ENCODE assay signal across 12 mouse cellular contexts in the genomic region with DNA sequence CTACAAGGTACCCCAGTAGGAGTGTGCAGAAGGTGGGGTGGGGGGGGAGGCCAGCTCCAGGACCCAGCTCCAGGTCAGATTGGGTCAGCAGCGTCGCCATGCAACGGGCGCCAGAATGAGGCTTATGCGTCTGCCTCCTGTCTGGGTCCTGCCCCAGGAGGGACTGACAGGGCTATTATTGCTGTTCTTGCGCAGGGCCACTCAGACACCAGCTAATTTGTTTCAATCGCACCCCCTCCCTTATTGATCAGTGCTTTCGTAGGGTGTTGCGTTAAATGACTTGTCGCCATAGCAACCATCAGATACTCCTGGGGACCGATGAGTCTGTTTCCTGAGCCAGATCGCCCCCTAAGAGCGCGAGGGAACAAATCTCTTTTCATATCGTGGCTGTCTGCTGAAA.
DNase-seq lines count a peak whose midpoint lies in the region; ATAC-seq and TF ChIP-seq lines count a peak whose summit lies in the region.
"Had no signal": no experiment of that assay in that cellular context is flagged by ENCODE, and none has a peak within 500 bp of the region (broad histone marks: within the 10 kb centered on the region; RNA-seq: fewer than 3 reads in every experiment).

No protein-coding gene starts in this region.

- TF ChIP-seq CTCF in lung, embryonic 14.5 days (IDR thresholded peaks at IDR 0.05; ENCODE audit: low read depth): no peak

- H3K4me2 ChIP-seq in lung, embryonic 14.5 days: no peak overlapping the region
- 0 out of 2 replicates have a peak overlapping the region, but pooled peaks have one; percentile 21 for H3K4me2 ChIP-seq in forebrain, embryonic 16.5 days (ENCODE audit: low read length)
- H3K4me2 ChIP-seq: liver, embryonic 13.5 days had no signal

- peak; percentile 26 for DNase-seq in lung, embryonic 14.5 days
- DNase-seq in lung, postnatal 36 days: no peak
- peak; percentile 55 for DNase-seq in midbrain, embryonic 10.5 days (ENCODE audit: low spot score)
- DNase-seq in left cerebral cortex, postnatal 4 days: no peak
- DNase-seq: cerebellum, postnatal 25 days; gastrocnemius, adult 2 months; layer of hippocampus, adult 9-11 months; liver, embryonic 13.5 days had no signal

- no peak for ATAC-seq in lung, embryonic 14.5 days (ENCODE audit: insufficient read depth)
- no peak for ATAC-seq in forebrain, embryonic 16.5 days
- no peak for ATAC-seq in granulocyte monocyte progenitor cell, adult 5-6 weeks (replicated peaks; ENCODE audit: poor library complexity, severe bottlenecking)
- ATAC-seq in monocyte, adult 5-6 weeks (replicated peaks; ENCODE audit: insufficient number of reproducible peaks, low FRiP score, low TSS enrichment, poor library complexity, severe bottlenecking): no peak
- no peak for ATAC-seq in frontal cortex, adult (ENCODE audit: low TSS enrichment)

- H3K9me3 ChIP-seq in lung, embryonic 14.5 days (ENCODE audit: low read depth, low read length): no peaks in the 10 kb centered on the region
- no peaks in the 10 kb centered on the region for H3K9me3 ChIP-seq in forebrain, embryonic 16.5 days (ENCODE audit: control insufficient read depth, low read length)
- no peaks in the 10 kb centered on the region for H3K9me3 ChIP-seq in midbrain, embryonic 10.5 days (replicated peaks)
- H3K9me3 ChIP-seq: liver, embryonic 13.5 days had no signal

- H3K36me3 ChIP-seq in lung, embryonic 14.5 days (ENCODE audit: insufficient read depth): no peaks in the 10 kb centered on the region
- no peaks in the 10 kb centered on the region for H3K36me3 ChIP-seq in forebrain, embryonic 16.5 days (ENCODE audit: control insufficient read depth, insufficient read depth)
- no peaks in the 10 kb centered on the region for H3K36me3 ChIP-seq in midbrain, embryonic 10.5 days
- H3K36me3 ChIP-seq: liver, embryonic 13.5 days had no signal

- peaks cover 26% of the 10 kb centered on the region for H3K27me3 ChIP-seq in lung, embryonic 14.5 days (ENCODE audit: insufficient read depth, low read length)
- H3K27me3 ChIP-seq in forebrain, embryonic 16.5 days (replicated peaks; ENCODE audit: control insufficient read depth, insufficient read depth, low read length): peaks cover 10% of the 10 kb centered on the region; the same call in 1 of the 2 replicates
- H3K27me3 ChIP-seq in midbrain, embryonic 10.5 days (ENCODE audit: low read depth, poor library complexity, severe bottlenecking): peaks cover 69% of the 10 kb centered on the region

- no peak overlapping the region for H3K27ac ChIP-seq in lung, embryonic 14.5 days (ENCODE audit: low read depth)
- H3K27ac ChIP-seq in forebrain, embryonic 16.5 days (ENCODE audit: low read length): no peak overlapping the region
- H3K27ac ChIP-seq in midbrain, embryonic 10.5 days (replicated peaks): no peak overlapping the region; the same call in 1 of the 2 replicates
- H3K27ac ChIP-seq: gastrocnemius, adult 2 months; liver, embryonic 13.5 days had no signal

- 4% methylated on average over 15 of the region's 15 CpGs for WGBS in lung, embryonic 14.5 days
- WGBS in forebrain, embryonic 16.5 days: 3% methylated on average over 15 of the region's 15 CpGs
- 4% methylated on average over 15 of the region's 15 CpGs for WGBS in midbrain, embryonic 10.5 days

- H3K9ac ChIP-seq in lung, embryonic 14.5 days: no peak overlapping the region
- H3K9ac ChIP-seq in forebrain, embryonic 16.5 days (replicated peaks; ENCODE audit: low read depth, low read length): no peak overlapping the region
- H3K9ac ChIP-seq: liver, embryonic 13.5 days had no signal

- no peaks in the 10 kb centered on the region for H3K4me1 ChIP-seq in lung, embryonic 14.5 days (ENCODE audit: insufficient read depth)
- H3K4me1 ChIP-seq in forebrain, embryonic 16.5 days (replicated peaks; ENCODE audit: control insufficient read depth, insufficient read depth, low read length): peaks cover 14% of the 10 kb centered on the region
- H3K4me1 ChIP-seq in midbrain, embryonic 10.5 days: peaks cover 57% of the 10 kb centered on the region
- H3K4me1 ChIP-seq: liver, embryonic 13.5 days had no signal

- intact Hi-C loops in left cerebral cortex, postnatal 4 days (cut with DNase I): loop anchor here (5.0 to 10.0 kb wide), 2 partner anchors 623 to 750 kb away; no protein-coding TSS in a partner anchor

- H3K4me3 ChIP-seq in lung, embryonic 14.5 days (ENCODE audit: low read depth, low read length): no peak overlapping the region
- no peak overlapping the region for H3K4me3 ChIP-seq in forebrain, embryonic 16.5 days (replicated peaks; ENCODE audit: low read length)
- peak overlapping the region; percentile 33 for H3K4me3 ChIP-seq in midbrain, embryonic 10.5 days
- H3K4me3 ChIP-seq: gastrocnemius, adult 2 months; liver, embryonic 13.5 days had no signal

Comparison
In these comparisons a context has a peak if more than half of its experiments do, and no peak if none do; other contexts are left out.
1. DNase-seq: peak in lung, embryonic 14.5 days (single experiment) and midbrain, embryonic 10.5 days (single experiment); none in lung, postnatal 36 days (single experiment) and left cerebral cortex, postnatal 4 days (single experiment).